Mouse (Mus musculus) CH12.LX (cell line): ENCODE results near the gene Tnfrsf14. TPM values are rescaled to one million over a fixed set of nuclear protein-coding genes. Genes with fewer than 3 reads are reported as not detected.

ENCODE experiments used
- DNase-seq: peaks from one replicate; pipeline ENCODE4 v3.0.0-alpha.2; 2013; ENCODE audit errors: extremely low read depth
- H3K27ac ChIP-seq: 2 replicates; pipeline ENCODE4 v1.5.1; 2012; ENCODE audit warnings: low read depth, mild to moderate bottlenecking, control low read depth, moderate library complexity; ENCODE audit not compliant: insufficient read depth
- H3K27me3 ChIP-seq: replicated peaks from 2 replicates; pipeline ENCODE3; 2012; ENCODE audit warnings: inconsistent platforms
- H3K36me3 ChIP-seq, 2 experiments: replicated peaks in 1 of 2; 2 replicates each; pipeline versions ENCODE3 to v1.6.1; 2012; ENCODE audit warnings: inconsistent platforms in 1 of 2, low read length in 1 of 2, mild to moderate bottlenecking in 1 of 2, mixed read lengths in 1 of 2, moderate library complexity in 1 of 2; ENCODE audit not compliant: control insufficient read depth in 1 of 2, insufficient read depth in 1 of 2
- H3K4me1 ChIP-seq, 2 experiments: 2 replicates each; pipeline ENCODE4 v1.6.1; 2012; ENCODE audit warnings: inconsistent platforms in 1 of 2, moderate library complexity in 1 of 2; ENCODE audit not compliant: insufficient read depth in 2 of 2, control insufficient read depth in 1 of 2
- H3K4me2 ChIP-seq: 2 replicates; pipeline ENCODE4 v1.6.1; 2012; ENCODE audit warnings: low read depth, mild to moderate bottlenecking, control low read depth; ENCODE audit not compliant: poor library complexity, insufficient read depth, severe bottlenecking
- H3K4me3 ChIP-seq, 3 experiments: fragments of 150-350 bp in 1 of 3; sonication (generic) in 1 of 3; replicated peaks in 1 of 3; 2 replicates each; pipeline versions ENCODE3 to v1.5.1; 2011 to 2012; ENCODE audit warnings: low read depth in 2 of 3, low read length in 2 of 3, mild to moderate bottlenecking in 2 of 3, moderate library complexity in 2 of 3, control low read depth in 1 of 3, improper control_type of control experiment in 1 of 3, inconsistent platforms in 1 of 3, mixed read lengths in 1 of 3; ENCODE audit not compliant: poor library complexity in 1 of 3
- H3K79me2 ChIP-seq: replicated peaks from 2 replicates; pipeline ENCODE4 v1.6.1; 2012; ENCODE audit warnings: mild to moderate bottlenecking, moderate library complexity; ENCODE audit not compliant: control insufficient read depth, poor library complexity, insufficient read depth, severe bottlenecking; ENCODE audit errors: extremely low read depth
- H3K9ac ChIP-seq: 2 replicates; pipeline ENCODE4 v1.6.1; 2012; ENCODE audit warnings: low read depth, mild to moderate bottlenecking, control low read depth, moderate library complexity; ENCODE audit not compliant: insufficient read depth
- H3K9me3 ChIP-seq: replicated peaks from 2 replicates; pipeline ENCODE3; 2012; ENCODE audit warnings: low read length, inconsistent platforms, mixed read lengths
- BHLHE40 ChIP-seq: IDR thresholded peaks from 2 replicates; pipeline ENCODE4 v1.6.1; 2011; ENCODE audit warnings: mild to moderate bottlenecking, low read depth, low read length, improper control_type of control experiment
- CHD2 ChIP-seq: IDR thresholded peaks from 2 replicates; pipeline ENCODE4 v1.6.1; 2011; ENCODE audit warnings: low read length, improper control_type of control experiment
- CTCF ChIP-seq, 2 experiments: IDR thresholded peaks in 1 of 2; conservative IDR thresholded peaks in 1 of 2; 2 replicates each; pipeline ENCODE4 v1.5.1; 2011 to 2012; ENCODE audit warnings: low read depth in 2 of 2, low read length in 2 of 2, improper control_type of control experiment in 1 of 2, inconsistent platforms in 1 of 2, mild to moderate bottlenecking in 1 of 2, moderate library complexity in 1 of 2
- ELF1 ChIP-seq: IDR thresholded peaks from 2 replicates; pipeline ENCODE4 v1.6.1; 2014; ENCODE audit warnings: low read depth, mild to moderate bottlenecking, inconsistent platforms, low read length, improper control_type of control experiment
- ETS1 ChIP-seq: conservative IDR thresholded peaks from 2 replicates; pipeline ENCODE4 v1.6.1; 2012; ENCODE audit warnings: low read depth, mild to moderate bottlenecking, inconsistent platforms, low read length, improper control_type of control experiment, moderate library complexity
- GABPA ChIP-seq: IDR thresholded peaks from 2 replicates; pipeline ENCODE4 v1.6.1; 2012; ENCODE audit warnings: low read depth, low read length, improper control_type of control experiment, inconsistent platforms; ENCODE audit not compliant: insufficient replicate concordance
- HCFC1 ChIP-seq: IDR thresholded peaks from 2 replicates; pipeline ENCODE4 v1.6.1; 2012; ENCODE audit warnings: low read depth, mild to moderate bottlenecking, inconsistent platforms, low read length, improper control_type of control experiment
- IRF4 ChIP-seq: IDR thresholded peaks from 2 replicates; pipeline ENCODE4 v1.6.1; 2014; ENCODE audit warnings: low read depth, mild to moderate bottlenecking, inconsistent platforms, low read length, improper control_type of control experiment
- JUN ChIP-seq: IDR thresholded peaks from 2 replicates; pipeline ENCODE4 v1.6.1; 2011; ENCODE audit warnings: low read depth, mild to moderate bottlenecking, low read length, improper control_type of control experiment, moderate library complexity; ENCODE audit not compliant: insufficient read depth
- JUND ChIP-seq: conservative IDR thresholded peaks from 2 replicates; pipeline ENCODE4 v1.6.1; 2011; ENCODE audit warnings: low read depth, low read length, improper control_type of control experiment
- KAT2A ChIP-seq: IDR thresholded peaks from 2 replicates; pipeline ENCODE4 v1.6.1; 2012; ENCODE audit warnings: low read length, improper control_type of control experiment, inconsistent platforms; ENCODE audit not compliant: insufficient replicate concordance
- MAX ChIP-seq: IDR thresholded peaks from 2 replicates; pipeline ENCODE4 v1.6.1; 2011; ENCODE audit warnings: low read length, improper control_type of control experiment
- MAZ ChIP-seq: IDR thresholded peaks from 2 replicates; pipeline ENCODE4 v1.6.1; 2012; ENCODE audit warnings: low read depth, mild to moderate bottlenecking, inconsistent platforms, low read length, improper control_type of control experiment, moderate library complexity
- MXI1 ChIP-seq: IDR thresholded peaks from 2 replicates; pipeline ENCODE4 v1.6.1; 2011; ENCODE audit warnings: mild to moderate bottlenecking, low read depth, low read length, improper control_type of control experiment
- NELFE ChIP-seq: IDR thresholded peaks from 2 replicates; pipeline ENCODE4 v1.6.1; 2011; ENCODE audit warnings: low read depth, low read length, improper control_type of control experiment
- PAX5 ChIP-seq: IDR thresholded peaks from 2 replicates; pipeline ENCODE4 v1.6.1; 2012; ENCODE audit warnings: low read length, inconsistent platforms, mixed read lengths
- POLR2AphosphoS2 ChIP-seq: IDR thresholded peaks from 2 replicates; pipeline ENCODE4 v1.6.1; 2011; ENCODE audit warnings: low read depth, low read length, improper control_type of control experiment
- RAD21 ChIP-seq: IDR thresholded peaks from 2 replicates; pipeline ENCODE4 v1.6.1; 2011; ENCODE audit warnings: low read depth, mild to moderate bottlenecking, low read length, improper control_type of control experiment, moderate library complexity
- SIN3A ChIP-seq: IDR thresholded peaks from 2 replicates; pipeline ENCODE4 v1.6.1; 2012; ENCODE audit warnings: low read length, improper control_type of control experiment, inconsistent platforms
- TBP ChIP-seq: conservative IDR thresholded peaks from 2 replicates; pipeline ENCODE4 v1.6.1; 2011; ENCODE audit warnings: low read depth, low read length, improper control_type of control experiment
- USF1 ChIP-seq: IDR thresholded peaks from 2 replicates; pipeline ENCODE4 v1.6.1; 2014; ENCODE audit warnings: low read depth, mild to moderate bottlenecking, inconsistent platforms, low read length, improper control_type of control experiment
- USF2 ChIP-seq: conservative IDR thresholded peaks from 2 replicates; pipeline ENCODE4 v1.6.1; 2011; ENCODE audit warnings: low read depth, low read length, improper control_type of control experiment
- dilution Hi-C: fragments of 300-500 bp; cut with MboI; formaldehyde crosslinking; loops from 2 replicates; pipeline ENCODE4 v1.14.3; 2020; ENCODE audit warnings: low sequenced_read_pairs; ENCODE audit not compliant: extremely low pct_unique_long_range_greater_than_20kb, extremely low pct_ligation_motif_present
- in situ Hi-C: fragments of 300-500 bp; cut with MboI; formaldehyde crosslinking; loops from 3 replicates; pipeline ENCODE4 v1.14.3; 2019; ENCODE audit warnings: low sequenced_read_pairs, low pct_ligation_motif_present, low pct_unique_long_range_greater_than_20kb, mixed read lengths
- polyA plus RNA-seq: library from polyadenylated mRNA; unstranded; fragments of >175 nt; gene quantifications from 2 replicates; pipeline ENCODE4 v1.2.1, GENCODE M21; 2012; ENCODE audit warnings: low read depth; ENCODE audit not compliant: insufficient read length
- total RNA-seq, 2 experiments: library from RNA; depleted of rRNA; stranded (reverse); fragments of 300-350 nt in 1 of 2; fragments of >200 nt in 1 of 2; gene quantifications; 2 replicates each; pipeline ENCODE4 v1.2.3; 2012 to 2014

Gene Tnfrsf14
- total and polyA plus RNA-seq, 3 experiments, result 20.0 to 109 (median 25.9) TPM

- H3K4me3 ChIP-seq, result no peak overlapping the region
- in situ Hi-C loops (loop anchor here (25.0 kb wide), 1 partner anchor 800 kb away; the partner anchor contains the start of genes Trp73 and Wrap73), dilution Hi-C loops (no loop called here)
- H3K4me2 ChIP-seq, result no peak overlapping the region
- H3K27ac ChIP-seq, result no peak overlapping the region
- H3K79me2 ChIP-seq, result no peaks in the 10 kb centered on the region
- no peak for TF ChIP-seq ELF1
- no peak for TF ChIP-seq CTCF (conservative IDR thresholded peaks at IDR 0.05 in 1 of 2, IDR thresholded peaks at IDR 0.05 in 1 of 2; ENCODE audit: low read depth in 2 of 2, low read length in 2 of 2)
- no peak for TF ChIP-seq TBP
- TF ChIP-seq KAT2A, result no peak
- TF ChIP-seq POLR2AphosphoS2, result no peak
- TF ChIP-seq CHD2, result no peak
- TF ChIP-seq RAD21, result no peak
- TF ChIP-seq IRF4, result no peak
- TF ChIP-seq MAZ, result no peak
- no peak for TF ChIP-seq MXI1
- TF ChIP-seq NELFE, result no peak
- TF ChIP-seq USF2, result no peak
- H3K27me3 ChIP-seq, result no peaks in the 10 kb centered on the region
- peaks cover 25 to 57% of the 10 kb centered on the region in 2 experiments for H3K4me1 ChIP-seq
- H3K9me3 ChIP-seq, result peaks cover 7% of the 10 kb centered on the region
- DNase-seq, result no peak
- no peaks in the 10 kb centered on the region for H3K36me3 ChIP-seq
- no peak overlapping the region for H3K9ac ChIP-seq
These were observed 9.4 kb upstream of the Tnfrsf14 start for GRCm38 (mm10) chr4:154937746-154938145.

- dilution Hi-C loops, result no loop called here
- H3K79me2 ChIP-seq, result no peaks in the 10 kb centered on the region
- H3K36me3 ChIP-seq, result no peaks in the 10 kb centered on the region
- H3K9ac ChIP-seq, result no peak overlapping the region
- DNase-seq, result no peak
- H3K9me3 ChIP-seq, result peaks cover 3% of the 10 kb centered on the region
- no peak overlapping the region for H3K4me3 ChIP-seq
- no peak for TF ChIP-seq NELFE
- no peak for TF ChIP-seq ETS1
- TF ChIP-seq JUN, result no peak
- TF ChIP-seq GABPA, result no peak
- TF ChIP-seq MAX, result no peak
- TF ChIP-seq IRF4, result no peak
- TF ChIP-seq SIN3A, result no peak
- no peak for TF ChIP-seq USF1
- no peak for TF ChIP-seq HCFC1
- TF ChIP-seq BHLHE40, result no peak
- TF ChIP-seq POLR2AphosphoS2, result no peak
- no peak for TF ChIP-seq PAX5
- TF ChIP-seq JUND, result no peak
- TF ChIP-seq, all 38 proteins: peak for 0
- H3K27ac ChIP-seq, result no peak overlapping the region
- no peak overlapping the region for H3K4me2 ChIP-seq
- in situ Hi-C loops, result loop anchor here (25.0 kb wide), 1 partner anchor 799 kb away; the partner anchor contains the start of genes Trp73 and Wrap73
- peaks cover 28 to 62% of the 10 kb centered on the region in 2 experiments for H3K4me1 ChIP-seq
- H3K27me3 ChIP-seq, result no peaks in the 10 kb centered on the region
These were observed 8.3 kb upstream of the Tnfrsf14 start for GRCm38 (mm10) chr4:154936542-154937255.
